Mouse (Mus musculus) urinary bladder, postnatal 10 days (tissue): ENCODE measurements around the gene Otogl.

Source experiments
- DNase-seq: peaks from one replicate; pipeline ENCODE4 v3.0.0; 2022; ENCODE audit warnings: low spot score

The Otogl gene

DNA sequence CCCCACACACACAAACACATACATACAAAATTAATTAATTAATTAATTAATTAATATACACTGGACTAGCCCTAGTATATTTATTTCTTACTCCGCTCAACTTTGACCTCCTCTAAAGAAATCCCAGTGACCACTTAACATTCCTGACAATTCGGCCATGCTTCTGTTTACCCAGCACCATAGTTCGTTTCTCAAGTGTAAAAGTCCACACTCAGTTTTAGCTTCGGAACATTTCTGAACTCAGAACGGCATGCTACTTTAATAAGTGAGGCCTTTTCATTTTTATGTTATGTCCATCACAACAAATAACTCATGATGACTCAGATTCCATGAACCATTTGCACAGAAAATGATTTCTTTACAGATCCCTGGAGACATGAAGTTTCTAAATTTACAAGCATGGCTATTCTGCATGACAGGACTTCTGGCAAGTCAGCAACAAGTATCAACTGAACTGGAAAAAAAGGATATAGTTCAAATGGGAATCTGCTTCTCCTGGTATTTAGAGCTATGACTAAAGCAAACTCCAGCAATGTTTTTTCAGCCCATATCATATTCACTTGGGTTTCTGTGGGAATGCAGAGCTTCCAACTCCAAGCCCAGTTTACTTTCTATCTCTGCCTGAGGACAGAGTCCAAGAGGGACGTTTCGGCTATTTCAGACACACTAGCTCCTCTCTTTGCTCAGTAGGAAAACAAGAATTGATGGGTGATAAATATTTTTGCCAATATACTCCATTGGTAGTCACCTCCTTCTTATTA is 6.5 kb downstream of the Otogl start:
- no peak for DNase-seq

- DNase-seq: no peak
These were observed 10.0 kb downstream of the Otogl start for GRCm38 (mm10) chr10:107901958-107902357.

DNA sequence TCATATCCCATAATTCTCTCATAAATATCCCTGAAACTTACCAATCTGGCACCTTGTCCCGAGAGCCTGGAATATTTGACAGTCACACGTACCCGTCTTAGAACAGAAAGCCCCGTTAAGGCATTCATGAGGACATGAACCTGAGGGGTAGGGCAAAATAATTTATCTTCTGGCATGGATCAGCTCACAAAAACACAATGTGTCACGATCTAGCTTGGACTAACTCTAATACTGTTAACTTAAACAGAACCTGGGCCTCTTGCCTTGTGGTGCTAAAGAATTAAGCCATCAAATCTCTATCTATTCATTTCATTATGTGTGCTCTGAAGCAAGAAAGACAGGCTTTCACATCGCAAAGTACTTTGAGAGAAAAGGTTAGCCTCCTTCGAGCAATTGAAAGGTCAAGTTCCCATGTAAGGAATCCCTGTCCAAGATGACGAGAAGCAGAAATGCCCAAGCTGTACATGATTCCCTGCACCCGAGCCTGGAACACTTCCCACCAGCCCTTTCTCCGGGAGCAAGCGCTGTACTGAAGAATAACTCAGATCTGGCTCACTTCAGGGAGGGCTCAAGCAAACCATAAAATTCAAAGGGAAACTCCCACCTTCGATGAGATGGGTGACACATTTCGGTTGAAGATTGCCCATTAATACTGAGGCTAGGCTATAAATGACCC is 10.6 kb downstream of the Otogl start:
- DNase-seq: no peak

DNA sequence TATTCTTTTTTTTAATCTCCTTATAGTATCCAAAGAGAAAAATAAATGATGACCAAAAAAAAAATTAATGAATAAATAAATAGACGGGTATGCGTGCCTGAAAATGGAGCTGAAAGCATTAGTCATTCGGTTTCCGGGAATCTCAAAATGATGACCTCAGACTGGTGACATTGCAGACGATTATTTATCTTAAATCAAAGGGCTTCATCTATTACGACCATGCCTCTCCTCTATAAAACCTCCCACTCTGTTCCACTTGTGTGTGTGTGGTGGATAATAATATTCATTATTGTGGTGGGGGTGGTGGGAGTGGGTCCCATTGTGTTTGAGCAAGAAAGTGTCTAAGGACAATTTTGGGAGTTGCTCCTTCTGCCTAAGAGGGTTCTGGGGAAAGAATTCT is 12.0 kb downstream of the Otogl start:
- no peak for DNase-seq

DNA sequence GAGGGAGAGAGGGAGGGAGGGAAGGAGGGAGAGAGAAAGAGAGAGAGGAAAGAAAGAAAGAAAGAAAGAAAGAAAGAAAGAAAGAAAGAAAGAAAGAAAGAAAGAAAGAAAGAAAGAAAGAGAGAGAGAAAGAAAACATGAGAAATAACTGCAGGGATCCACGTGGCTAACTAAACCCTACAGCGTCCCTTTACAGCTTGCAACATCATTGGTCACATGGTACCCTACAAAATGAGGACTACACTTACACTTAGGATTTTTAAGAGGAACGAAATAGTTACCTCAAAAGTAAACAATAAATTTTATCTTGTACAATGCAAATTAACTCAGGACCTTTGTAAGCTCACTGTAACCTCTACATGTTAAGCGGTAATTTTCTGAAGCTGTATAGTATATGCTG is 15.8 kb downstream of the Otogl start:
- DNase-seq: no peak

- no peak for DNase-seq
These were observed 17.0 kb downstream of the Otogl start for GRCm38 (mm10) chr10:107894663-107895581.

- DNase-seq: no peak
These were observed 21.5 kb downstream of the Otogl start for GRCm38 (mm10) chr10:107890400-107890799.

- no peak for DNase-seq
These were observed 39.4 kb downstream of the Otogl start for GRCm38 (mm10) chr10:107872542-107872941.

DNA sequence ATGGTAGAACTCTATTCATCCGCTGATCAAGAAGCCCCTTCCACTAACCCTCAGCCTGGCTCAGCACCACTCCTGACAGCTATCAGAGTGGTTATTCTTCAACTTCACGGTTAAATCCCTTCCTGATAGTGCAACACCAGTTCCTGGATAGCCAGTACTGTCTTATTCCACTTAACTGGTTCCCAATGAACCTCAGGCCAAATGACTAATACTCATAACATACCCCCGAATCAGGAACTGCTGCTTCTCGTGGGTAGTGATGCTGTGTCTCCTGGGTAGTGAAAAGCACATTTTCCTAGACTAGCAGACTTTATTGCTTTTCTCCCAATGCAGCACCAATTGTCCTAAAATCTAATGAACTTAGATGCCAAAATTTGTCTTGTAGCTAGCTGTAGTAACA is 39.8 kb downstream of the Otogl start:
- no peak for DNase-seq

- no peak for DNase-seq
These were observed 41.4 kb downstream of the Otogl start for GRCm38 (mm10) chr10:107870540-107870939.

DNA sequence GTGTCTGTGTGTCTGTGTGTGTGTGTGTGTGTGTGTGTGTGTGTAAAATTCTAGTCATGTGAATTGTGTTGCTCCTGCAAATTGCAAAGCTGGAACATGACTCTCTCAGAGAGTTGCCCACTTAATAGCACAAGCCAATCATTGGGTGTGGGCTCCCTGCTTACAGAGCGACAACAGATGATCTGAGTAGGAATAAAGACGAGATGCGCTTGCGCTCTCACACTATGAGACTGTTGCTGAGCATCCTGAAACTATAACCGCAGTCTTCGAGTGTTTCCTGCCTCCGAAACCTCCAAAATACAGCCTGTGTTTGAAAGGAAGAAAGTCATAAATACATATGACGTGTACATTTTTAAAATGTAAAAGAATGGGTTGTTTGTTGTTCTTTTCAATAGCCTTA is 43.0 kb downstream of the Otogl start:
- no peak for DNase-seq

GRCm38 (mm10) chr10:107867414-107867813 is 44.5 kb downstream of the Otogl start:
- no peak for DNase-seq

- no peak for DNase-seq
These were observed 51.6 kb downstream of the Otogl start for GRCm38 (mm10) chr10:107860235-107860917.

GRCm38 (mm10) chr10:107859220-107859619 is 52.7 kb downstream of the Otogl start:
- DNase-seq: no peak

DNA sequence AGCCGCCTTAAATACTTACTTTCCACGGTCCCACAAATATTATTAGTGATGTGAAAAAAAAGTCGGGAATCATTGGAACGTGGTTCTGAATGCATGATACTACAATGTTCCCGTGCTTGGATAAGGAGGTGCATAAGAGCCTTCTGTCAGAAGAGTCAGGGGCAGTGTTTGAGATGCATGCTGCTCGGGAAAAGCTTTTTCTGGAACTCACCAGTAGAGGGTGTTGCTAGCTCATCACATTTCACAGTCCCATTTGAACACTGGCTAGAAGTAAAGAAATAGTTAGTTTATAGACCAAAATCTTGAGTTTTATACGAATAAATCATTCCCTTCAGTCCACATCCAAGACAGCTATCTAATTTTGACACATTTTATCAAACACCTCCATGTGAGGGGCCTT is 53.2 kb downstream of the Otogl start:
- DNase-seq: no peak

GRCm38 (mm10) chr10:107844906-107845305 is 67.0 kb downstream of the Otogl start:
- DNase-seq: no peak

GRCm38 (mm10) chr10:107834452-107835239 is 77.3 kb downstream of the Otogl start:
- DNase-seq: no peak

DNA sequence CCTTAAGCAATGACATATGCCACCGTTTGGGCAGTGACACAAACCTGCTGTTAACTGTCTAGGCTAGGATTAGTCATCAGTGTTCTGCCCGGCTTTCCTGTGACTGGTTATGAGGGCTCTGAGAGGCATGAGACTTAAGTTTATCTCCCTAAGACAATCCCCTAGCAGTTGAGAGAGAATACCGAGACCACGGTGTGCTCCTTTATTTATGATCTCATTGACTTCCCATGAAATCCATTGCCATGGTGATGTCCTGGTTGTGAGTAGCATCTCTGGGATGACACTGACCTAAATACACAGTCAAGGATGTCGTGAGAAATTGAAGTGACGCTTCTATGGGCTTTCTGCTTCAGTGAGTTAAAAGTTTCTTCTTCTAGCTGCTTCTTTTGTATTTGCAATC is 82.8 kb downstream of the Otogl start:
- DNase-seq: no peak

GRCm38 (mm10) chr10:107813814-107814483 is 98.0 kb downstream of the Otogl start:
- DNase-seq: no peak

- no peak for DNase-seq
These were observed 101.1 kb downstream of the Otogl start for GRCm38 (mm10) chr10:107810649-107811398.
